Mouse (Mus musculus): ENCODE measurements at regions not wholly inside any gene's neighbourhood (a gene's known extent, or its start where the extent isn't known, plus 50 kb on each side); places are given as distances from the start of the nearest gene placed in this dataset.

DNA sequence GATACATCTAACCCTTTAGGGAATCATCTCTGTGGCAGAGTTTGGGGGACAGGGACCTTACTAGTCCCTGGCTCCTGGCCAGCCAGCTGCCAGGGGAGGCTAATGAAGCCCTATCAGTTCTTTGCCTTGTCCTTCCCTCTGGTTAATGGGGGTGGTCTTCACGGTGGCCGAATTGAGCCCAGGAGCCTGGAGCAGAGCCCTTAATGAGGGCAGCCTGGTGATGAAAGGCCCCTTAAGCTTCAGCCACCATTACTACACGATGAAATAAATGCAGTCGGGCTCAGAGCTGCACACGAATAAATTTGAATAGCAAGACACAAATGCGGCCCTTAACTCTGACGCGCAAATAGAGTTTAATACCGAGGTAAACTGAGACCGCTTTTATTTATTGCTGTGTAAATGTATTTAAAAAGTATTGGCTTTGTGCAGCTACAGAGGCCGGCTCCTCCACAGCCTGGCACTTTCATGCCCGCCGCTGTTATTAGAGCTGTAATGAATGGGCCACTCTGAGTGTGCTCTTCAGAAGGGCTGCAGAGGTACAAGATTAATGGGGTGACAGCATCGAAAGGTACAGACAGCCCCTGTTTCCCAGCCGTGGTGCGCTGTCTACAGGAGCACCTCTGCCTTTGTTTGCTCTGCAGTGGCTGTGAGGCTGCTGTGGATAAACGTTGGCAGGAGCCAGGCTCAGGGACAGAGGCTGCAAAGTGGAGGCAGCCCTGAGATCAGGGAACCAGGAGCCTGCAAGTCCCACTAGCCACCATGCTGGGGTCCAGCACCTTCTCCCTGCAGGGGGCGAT lies 335.2 kb upstream of the Zmiz1 start:
- no peak for TF ChIP-seq CTCF (IDR thresholded peaks at IDR 0.05; ENCODE audit: extremely low read depth, insufficient read length, insufficient replicate concordance, low read depth, low read length)
- TF ChIP-seq POLR2A (IDR thresholded peaks at IDR 0.05; ENCODE audit: low read depth, low read length): no peak

Data from small intestine, adult 2 months (tissue).